Mouse (Mus musculus) CH12.LX (cell line): ENCODE results near the gene Rbm15b. TPM values are rescaled to one million over a fixed set of nuclear protein-coding genes. Genes with fewer than 3 reads are reported as not detected.
A peak's percentile ranks its signal among the peaks of the same experiment; 100 is the strongest.

Source experiments
- DNase-seq: peaks from one replicate; pipeline ENCODE4 v3.0.0-alpha.2; 2013; ENCODE audit errors: extremely low read depth
- H3K27ac ChIP-seq: 2 replicates; pipeline ENCODE4 v1.5.1; 2012; ENCODE audit warnings: low read depth, mild to moderate bottlenecking, control low read depth, moderate library complexity; ENCODE audit not compliant: insufficient read depth
- H3K27me3 ChIP-seq: replicated peaks from 2 replicates; pipeline ENCODE3; 2012; ENCODE audit warnings: inconsistent platforms
- H3K36me3 ChIP-seq, 2 experiments: replicated peaks in 1 of 2; 2 replicates each; pipeline versions ENCODE3 to v1.6.1; 2012; ENCODE audit warnings: inconsistent platforms in 1 of 2, low read length in 1 of 2, mild to moderate bottlenecking in 1 of 2, mixed read lengths in 1 of 2, moderate library complexity in 1 of 2; ENCODE audit not compliant: control insufficient read depth in 1 of 2, insufficient read depth in 1 of 2
- H3K4me1 ChIP-seq, 2 experiments: 2 replicates each; pipeline ENCODE4 v1.6.1; 2012; ENCODE audit warnings: inconsistent platforms in 1 of 2, moderate library complexity in 1 of 2; ENCODE audit not compliant: insufficient read depth in 2 of 2, control insufficient read depth in 1 of 2
- H3K4me2 ChIP-seq: 2 replicates; pipeline ENCODE4 v1.6.1; 2012; ENCODE audit warnings: low read depth, mild to moderate bottlenecking, control low read depth; ENCODE audit not compliant: poor library complexity, insufficient read depth, severe bottlenecking
- H3K4me3 ChIP-seq, 3 experiments: fragments of 150-350 bp in 1 of 3; sonication (generic) in 1 of 3; replicated peaks in 1 of 3; 2 replicates each; pipeline versions ENCODE3 to v1.5.1; 2011 to 2012; ENCODE audit warnings: low read depth in 2 of 3, low read length in 2 of 3, mild to moderate bottlenecking in 2 of 3, moderate library complexity in 2 of 3, control low read depth in 1 of 3, improper control_type of control experiment in 1 of 3, inconsistent platforms in 1 of 3, mixed read lengths in 1 of 3; ENCODE audit not compliant: poor library complexity in 1 of 3
- H3K79me2 ChIP-seq: replicated peaks from 2 replicates; pipeline ENCODE4 v1.6.1; 2012; ENCODE audit warnings: mild to moderate bottlenecking, moderate library complexity; ENCODE audit not compliant: control insufficient read depth, poor library complexity, insufficient read depth, severe bottlenecking; ENCODE audit errors: extremely low read depth
- H3K9ac ChIP-seq: 2 replicates; pipeline ENCODE4 v1.6.1; 2012; ENCODE audit warnings: low read depth, mild to moderate bottlenecking, control low read depth, moderate library complexity; ENCODE audit not compliant: insufficient read depth
- H3K9me3 ChIP-seq: replicated peaks from 2 replicates; pipeline ENCODE3; 2012; ENCODE audit warnings: low read length, inconsistent platforms, mixed read lengths
- BHLHE40 ChIP-seq: IDR thresholded peaks from 2 replicates; pipeline ENCODE4 v1.6.1; 2011; ENCODE audit warnings: mild to moderate bottlenecking, low read depth, low read length, improper control_type of control experiment
- CHD2 ChIP-seq: IDR thresholded peaks from 2 replicates; pipeline ENCODE4 v1.6.1; 2011; ENCODE audit warnings: low read length, improper control_type of control experiment
- E2F4 ChIP-seq: IDR thresholded peaks from 2 replicates; pipeline ENCODE4 v1.6.1; 2011; ENCODE audit warnings: low read depth, low read length, improper control_type of control experiment; ENCODE audit not compliant: insufficient replicate concordance
- ELF1 ChIP-seq: IDR thresholded peaks from 2 replicates; pipeline ENCODE4 v1.6.1; 2014; ENCODE audit warnings: low read depth, mild to moderate bottlenecking, inconsistent platforms, low read length, improper control_type of control experiment
- HCFC1 ChIP-seq: IDR thresholded peaks from 2 replicates; pipeline ENCODE4 v1.6.1; 2012; ENCODE audit warnings: low read depth, mild to moderate bottlenecking, inconsistent platforms, low read length, improper control_type of control experiment
- IRF4 ChIP-seq: IDR thresholded peaks from 2 replicates; pipeline ENCODE4 v1.6.1; 2014; ENCODE audit warnings: low read depth, mild to moderate bottlenecking, inconsistent platforms, low read length, improper control_type of control experiment
- JUND ChIP-seq: conservative IDR thresholded peaks from 2 replicates; pipeline ENCODE4 v1.6.1; 2011; ENCODE audit warnings: low read depth, low read length, improper control_type of control experiment
- KAT2A ChIP-seq: IDR thresholded peaks from 2 replicates; pipeline ENCODE4 v1.6.1; 2012; ENCODE audit warnings: low read length, improper control_type of control experiment, inconsistent platforms; ENCODE audit not compliant: insufficient replicate concordance
- MAZ ChIP-seq: IDR thresholded peaks from 2 replicates; pipeline ENCODE4 v1.6.1; 2012; ENCODE audit warnings: low read depth, mild to moderate bottlenecking, inconsistent platforms, low read length, improper control_type of control experiment, moderate library complexity
- MXI1 ChIP-seq: IDR thresholded peaks from 2 replicates; pipeline ENCODE4 v1.6.1; 2011; ENCODE audit warnings: mild to moderate bottlenecking, low read depth, low read length, improper control_type of control experiment
- MYC ChIP-seq: IDR thresholded peaks from 2 replicates; pipeline ENCODE4 v1.6.1; 2011; ENCODE audit warnings: low read depth, mild to moderate bottlenecking, improper control_type of control experiment, low read length
- NRF1 ChIP-seq: IDR thresholded peaks from 2 replicates; pipeline ENCODE4 v1.6.1; 2014; ENCODE audit warnings: low read depth, mild to moderate bottlenecking, inconsistent platforms, low read length, improper control_type of control experiment, moderate library complexity
- POLR2AphosphoS2 ChIP-seq: IDR thresholded peaks from 2 replicates; pipeline ENCODE4 v1.6.1; 2011; ENCODE audit warnings: low read depth, low read length, improper control_type of control experiment
- RAD21 ChIP-seq: IDR thresholded peaks from 2 replicates; pipeline ENCODE4 v1.6.1; 2011; ENCODE audit warnings: low read depth, mild to moderate bottlenecking, low read length, improper control_type of control experiment, moderate library complexity
- RCOR1 ChIP-seq: conservative IDR thresholded peaks from 2 replicates; pipeline ENCODE4 v1.6.1; 2012; ENCODE audit warnings: low read depth, mild to moderate bottlenecking, inconsistent platforms, low read length, improper control_type of control experiment
- SIN3A ChIP-seq: IDR thresholded peaks from 2 replicates; pipeline ENCODE4 v1.6.1; 2012; ENCODE audit warnings: low read length, improper control_type of control experiment, inconsistent platforms
- SMC3 ChIP-seq: IDR thresholded peaks from 2 replicates; pipeline ENCODE4 v1.6.1; 2011; ENCODE audit warnings: low read depth, low read length, improper control_type of control experiment
- USF1 ChIP-seq: IDR thresholded peaks from 2 replicates; pipeline ENCODE4 v1.6.1; 2014; ENCODE audit warnings: low read depth, mild to moderate bottlenecking, inconsistent platforms, low read length, improper control_type of control experiment
- USF2 ChIP-seq: conservative IDR thresholded peaks from 2 replicates; pipeline ENCODE4 v1.6.1; 2011; ENCODE audit warnings: low read depth, low read length, improper control_type of control experiment
- ZMIZ1 ChIP-seq: IDR thresholded peaks from 2 replicates; pipeline ENCODE4 v1.6.1; 2012; ENCODE audit warnings: low read depth, mild to moderate bottlenecking, inconsistent platforms, low read length, improper control_type of control experiment
- dilution Hi-C: fragments of 300-500 bp; cut with MboI; formaldehyde crosslinking; loops from 2 replicates; pipeline ENCODE4 v1.14.3; 2020; ENCODE audit warnings: low sequenced_read_pairs; ENCODE audit not compliant: extremely low pct_unique_long_range_greater_than_20kb, extremely low pct_ligation_motif_present
- in situ Hi-C: fragments of 300-500 bp; cut with MboI; formaldehyde crosslinking; loops from 3 replicates; pipeline ENCODE4 v1.14.3; 2019; ENCODE audit warnings: low sequenced_read_pairs, low pct_ligation_motif_present, low pct_unique_long_range_greater_than_20kb, mixed read lengths
- polyA plus RNA-seq: library from polyadenylated mRNA; unstranded; fragments of >175 nt; gene quantifications from 2 replicates; pipeline ENCODE4 v1.2.1, GENCODE M21; 2012; ENCODE audit warnings: low read depth; ENCODE audit not compliant: insufficient read length
- total RNA-seq, 2 experiments: library from RNA; depleted of rRNA; stranded (reverse); fragments of 300-350 nt in 1 of 2; fragments of >200 nt in 1 of 2; gene quantifications; 2 replicates each; pipeline ENCODE4 v1.2.3; 2012 to 2014

Gene Rbm15b
- total and polyA plus RNA-seq, 3 experiments: 11.4 to 19.5 (median 17.4) TPM

DNA sequence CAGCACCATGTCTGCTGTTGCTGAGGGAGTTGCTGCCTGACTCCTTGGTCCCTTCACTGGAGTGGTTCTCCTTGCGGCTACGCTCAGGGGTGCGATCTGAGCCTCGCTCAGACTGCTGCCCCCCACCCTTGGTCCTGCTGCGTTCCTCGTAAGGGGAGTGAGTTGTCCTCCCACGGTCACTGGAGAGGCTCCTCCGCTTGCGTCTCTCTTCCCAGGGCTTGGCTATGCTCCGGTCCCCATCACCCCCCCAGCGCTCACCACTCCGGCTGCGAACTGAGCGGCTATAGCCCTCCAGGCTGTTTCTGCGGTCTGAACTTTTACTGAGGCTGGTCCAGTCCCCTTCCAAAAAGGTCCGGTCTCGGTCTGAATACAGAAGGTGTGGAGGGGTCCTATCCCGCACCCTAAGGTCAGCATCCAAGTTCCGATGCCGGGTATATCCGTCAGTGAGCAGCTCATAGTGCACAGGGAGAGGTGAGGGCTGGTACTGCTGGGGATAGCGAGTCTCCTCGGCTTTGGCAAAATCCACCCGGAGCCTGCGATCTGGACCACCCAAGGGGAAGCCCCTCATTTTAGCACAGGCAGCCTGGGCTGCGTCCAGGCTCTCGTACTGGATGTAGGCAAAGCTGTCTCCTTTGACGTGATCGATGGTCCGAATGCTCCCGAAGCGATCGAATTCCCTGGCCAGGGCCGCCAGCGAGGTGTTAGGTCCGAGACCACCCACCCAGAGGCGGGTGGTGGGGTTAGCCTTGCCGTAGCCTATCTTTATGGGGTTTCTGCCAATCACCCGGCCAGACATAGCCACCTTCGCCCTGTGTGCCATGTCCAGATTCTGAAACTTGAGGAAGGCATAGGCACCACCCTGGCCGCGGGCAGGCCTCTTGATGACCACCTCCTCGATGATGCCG is 2.0 kb downstream of the Rbm15b start:
- Histone ChIP-seq H3K9me3 (no peaks in the 10 kb centered on the region), H3K36me3 (peaks cover 44 to 70% of the 10 kb centered on the region in 2 experiments), H3K27me3 (no peaks in the 10 kb centered on the region), H3K79me2 (peaks cover 47% of the 10 kb centered on the region), H3K27ac (no peak overlapping the region), H3K4me1 (peaks cover 23 to 78% of the 10 kb centered on the region in 2 experiments), H3K9ac (peak overlapping the region; percentile 95; the same call in 1 of the 2 replicates), H3K4me2 (peak overlapping the region; percentile 18), H3K4me3 (peak overlapping the region; percentile 59 to 84 (median 84))
- no peak for TF ChIP-seq HCFC1
- TF ChIP-seq IRF4: no peak
- no peak for TF ChIP-seq USF2
- no peak for TF ChIP-seq SIN3A
- TF ChIP-seq RAD21: no peak
- TF ChIP-seq USF1: no peak
- no peak for TF ChIP-seq CHD2
- in situ Hi-C loops (no loop called here), dilution Hi-C loops (no loop called here)
- no peak for DNase-seq

GRCm38 (mm10) chr9:106884306-106884705 is 2.9 kb downstream of the Rbm15b start:
- TF ChIP-seq CHD2 (no peak), JUND (no peak), ELF1 (no peak), MAZ (no peak), SMC3 (no peak), USF1 (no peak), MYC (no peak), SIN3A (no peak), RCOR1 (no peak), POLR2AphosphoS2 (no peak), KAT2A (no peak), IRF4 (no peak), ZMIZ1 (no peak), MXI1 (no peak; the same call in 1 of the 2 replicates), BHLHE40 (no peak), E2F4 (no peak), NRF1 (no peak)
- Histone ChIP-seq H3K4me2 (peak overlapping the region; percentile 18), H3K27me3 (no peaks in the 10 kb centered on the region), H3K9me3 (no peaks in the 10 kb centered on the region), H3K36me3 (peaks cover 43 to 70% of the 10 kb centered on the region in 2 experiments), H3K27ac (no peak overlapping the region), H3K4me1 (peaks cover 23 to 69% of the 10 kb centered on the region in 2 experiments), H3K4me3 (peak overlapping the region in 2 of 3 experiments; percentile 40 to 84), H3K79me2 (peaks cover 38% of the 10 kb centered on the region), H3K9ac (peak overlapping the region; percentile 15; the same call in 1 of the 2 replicates)
- DNase-seq: peak; percentile 45
- in situ Hi-C loops: no loop called here
- dilution Hi-C loops: no loop called here
